Mouse (Mus musculus) ovary, postnatal 36 days (tissue): ENCODE results near the gene Ppef1.

Experiments used
- DNase-seq: peaks from one replicate; pipeline ENCODE4 v3.0.0; 2022; ENCODE audit warnings: low spot score, mixed read lengths

The Ppef1 gene

DNA sequence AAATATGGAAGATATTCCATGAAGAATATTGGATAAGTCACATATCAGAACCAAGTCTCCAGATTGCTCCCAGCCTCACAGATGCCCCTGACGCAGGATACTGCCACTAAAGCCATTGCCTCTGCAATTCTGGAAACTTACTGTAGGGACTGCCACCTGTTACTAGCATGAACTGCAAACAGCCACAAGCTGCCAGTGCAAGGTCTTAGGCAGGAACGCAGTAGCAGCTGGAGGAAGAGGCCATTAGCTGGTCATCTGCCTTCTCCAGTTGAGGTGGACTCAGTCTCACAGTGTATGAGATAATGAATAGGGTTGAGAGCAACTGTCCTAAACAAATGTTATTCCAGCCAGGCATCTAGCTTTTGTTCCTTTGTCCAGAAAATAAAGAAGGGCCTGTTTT lies 137.5 kb downstream of the Ppef1 start:
- DNase-seq = no peak

GRCm38 (mm10) chrX:160592933-160593332 lies 142.6 kb downstream of the Ppef1 start:
- no peak for DNase-seq

DNA sequence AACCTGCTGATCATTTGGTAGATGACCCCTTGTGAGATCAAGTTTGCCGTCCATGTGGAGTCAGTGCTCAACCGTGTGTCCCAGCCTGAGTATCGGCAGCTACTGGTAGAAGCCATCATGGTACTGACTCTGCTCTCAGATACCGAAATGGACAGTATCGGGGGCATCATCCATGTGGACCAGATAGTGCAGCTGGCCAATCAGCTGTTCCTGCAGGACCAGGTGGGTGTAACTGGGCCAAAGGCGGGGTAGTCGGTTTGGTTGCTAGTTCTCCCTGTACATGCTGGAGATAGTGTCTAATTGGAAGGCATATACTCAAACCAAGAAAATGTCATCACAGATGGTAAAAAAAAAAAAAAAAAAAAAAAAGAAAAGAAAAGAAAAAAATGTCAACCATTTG lies 145.4 kb downstream of the Ppef1 start:
- DNase-seq = no peak

DNA sequence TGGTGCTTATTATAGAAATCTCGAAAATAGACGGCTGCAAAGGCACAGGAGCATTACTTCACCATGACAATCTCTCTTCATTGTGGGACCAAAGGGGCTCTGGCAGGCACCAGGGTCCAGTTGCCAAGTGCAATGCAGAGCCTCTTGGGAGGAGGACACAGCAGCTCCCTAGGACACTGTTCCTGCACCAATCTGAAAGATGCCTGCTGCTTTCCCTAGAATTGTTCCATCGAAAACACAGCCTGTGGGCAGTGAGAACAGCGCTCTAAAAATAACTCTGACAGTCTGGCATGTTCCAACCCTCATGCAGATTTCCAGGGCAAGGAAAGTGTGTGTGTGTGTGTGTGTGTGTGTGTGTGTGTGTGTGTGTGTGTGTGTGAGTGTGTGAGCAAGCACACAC lies 147.0 kb downstream of the Ppef1 start:
- no peak for DNase-seq

DNA sequence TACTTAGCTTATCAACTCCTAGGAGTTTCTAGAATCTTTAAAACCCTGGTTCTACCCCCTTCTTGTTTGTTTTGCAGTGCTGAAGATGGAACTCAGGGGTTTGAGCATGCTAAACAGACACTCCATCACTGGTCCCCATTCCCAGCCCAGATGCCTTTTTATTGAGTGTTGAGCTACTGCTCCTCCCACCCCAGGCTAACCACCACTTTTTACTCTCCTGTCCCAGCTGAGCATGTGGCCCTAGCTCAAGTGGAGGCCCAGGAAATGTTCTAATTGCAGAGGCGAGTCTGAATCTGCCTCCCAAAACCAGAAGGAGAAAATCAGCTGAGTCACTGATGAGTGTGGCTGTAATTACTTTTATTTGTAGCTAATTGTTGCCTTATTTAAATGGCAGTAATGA lies 150.5 kb downstream of the Ppef1 start:
- DNase-seq = no peak

GRCm38 (mm10) chrX:160584148-160584838 lies 151.3 kb downstream of the Ppef1 start:
- no peak for DNase-seq

- DNase-seq = no peak
These were observed 152.0 kb downstream of the Ppef1 start for GRCm38 (mm10) chrX:160583589-160583988.
